Comparison of ENCODE assay signal across 10 mouse cellular contexts in genomic region chr7:124347218-124348017, GRCm38 (mm10).
DNase-seq lines count a peak whose midpoint lies in the region; ATAC-seq lines count a peak whose summit lies in the region.
"Had no signal": no experiment of that assay in that cellular context is flagged by ENCODE, and none has a peak within 500 bp of the region (broad histone marks: within the 10 kb centered on the region; RNA-seq: fewer than 3 reads in every experiment).

No protein-coding gene starts in this region.

- no peak overlapping the region for H3K9ac ChIP-seq in liver, embryonic 11.5 days (ENCODE audit: low read depth, low read length)
- H3K9ac ChIP-seq: embryonic facial prominence, embryonic 15.5 days had no signal

- peak; percentile 45 to 60 for DNase-seq in cerebellum, postnatal 14 days
- no peak for DNase-seq in cerebellum, adult 11-12 months
- peak; percentile 38 to 48 for DNase-seq in right cerebral cortex, postnatal 10 days (ENCODE audit: low spot score in 2 of 2)
- no peak for DNase-seq in right cerebral cortex, postnatal 36 days (ENCODE audit: low spot score in 2 of 2)
- DNase-seq in layer of hippocampus, adult 9-11 months, result peak; percentile 35
- DNase-seq in liver, embryonic 11.5 days (ENCODE audit: low spot score), result no peak
- no peak for DNase-seq in adrenal gland, adult 2 months
- DNase-seq: thymus, postnatal 14 days had no signal

- WGBS in liver, embryonic 11.5 days, result 62% methylated on average over 13 of the region's 13 CpGs

- no peaks in the 10 kb centered on the region for H3K9me3 ChIP-seq in liver, embryonic 11.5 days (ENCODE audit: control insufficient read depth, low read length)
- H3K9me3 ChIP-seq: embryonic facial prominence, embryonic 15.5 days had no signal

- H3K27me3 ChIP-seq in liver, embryonic 11.5 days (replicated peaks; ENCODE audit: control insufficient read depth, insufficient read depth, low read length), result no peaks in the 10 kb centered on the region
- H3K27me3 ChIP-seq: embryonic facial prominence, embryonic 15.5 days had no signal

- H3K4me1 ChIP-seq in liver, embryonic 11.5 days (replicated peaks; ENCODE audit: control insufficient read depth, insufficient read depth, low read length), result no peaks in the 10 kb centered on the region

- no peak for ATAC-seq in megakaryocyte-erythroid progenitor cell, adult 5-6 weeks (replicated peaks; ENCODE audit: low FRiP score, low TSS enrichment, poor library complexity, severe bottlenecking)
- no peak for ATAC-seq in liver, embryonic 11.5 days (replicated peaks; ENCODE audit: low FRiP score)

- no peak overlapping the region for H3K27ac ChIP-seq in liver, embryonic 11.5 days (ENCODE audit: low read depth, low read length)
- H3K27ac ChIP-seq: embryonic facial prominence, embryonic 15.5 days had no signal

- H3K4me2 ChIP-seq in liver, embryonic 11.5 days, result no peak overlapping the region
- H3K4me2 ChIP-seq: embryonic facial prominence, embryonic 15.5 days had no signal

- H3K36me3 ChIP-seq in liver, embryonic 11.5 days (ENCODE audit: control insufficient read depth, insufficient read depth, low read length), result no peaks in the 10 kb centered on the region
- H3K36me3 ChIP-seq: embryonic facial prominence, embryonic 15.5 days had no signal

- H3K4me3 ChIP-seq in liver, embryonic 11.5 days (ENCODE audit: low read depth, low read length), result no peak overlapping the region
- H3K4me3 ChIP-seq: embryonic facial prominence, embryonic 15.5 days had no signal

Comparison
In these comparisons a context has a peak if more than half of its experiments do, and no peak if none do; other contexts are left out.
1. DNase-seq: peak in cerebellum, postnatal 14 days (2 of 2), right cerebral cortex, postnatal 10 days (2 of 2) and layer of hippocampus, adult 9-11 months (single experiment); none in cerebellum, adult 11-12 months (single experiment), right cerebral cortex, postnatal 36 days (0 of 2), liver, embryonic 11.5 days (single experiment) and adrenal gland, adult 2 months (single experiment).